Mouse (Mus musculus) adrenal gland, postnatal 10 days (tissue): Measurements from ENCODE around the gene Mrps18b. TPM values are rescaled to one million over a fixed set of nuclear protein-coding genes. Genes with fewer than 3 reads are reported as not detected.
"Not testable (repeated sequence)": the region's sequence is repeated elsewhere in the genome, so short reads cannot be mapped to it uniquely, and the experiment has no call there.

Experiments used
- DNase-seq: peaks from one replicate; pipeline ENCODE4 v3.0.0; 2021; ENCODE audit warnings: mixed read lengths
- long read RNA-seq, 2 experiments: library from polyadenylated mRNA; stranded (forward); transcript quantifications; one replicate each; pipeline ENCODE4 v2.0.0; 2021
- total RNA-seq, 2 experiments: library from RNA; stranded (reverse); gene quantifications; 2 replicates each; pipeline ENCODE4 v1.2.3; 2021

The Mrps18b gene
- 100 to 1,000 TPM; 101 to 104 TPM for total RNA-seq
- long read RNA-seq, experiment 1, transcript Mrps18b-201 (7 exons, 1,079 nt): major isoform, 95 of 107 reads
- long read RNA-seq, experiment 1, partial matches to known transcripts: 2 of 107 reads
- long read RNA-seq, experiment 1, other reads (novel, unspliced or antisense): 7 of 107 reads
- long read RNA-seq, experiment 2, transcript Mrps18b-201 (7 exons, 1,079 nt): major isoform, 62 of 71 reads
- long read RNA-seq, experiment 2, partial matches to known transcripts: 0 of 71 reads
- long read RNA-seq, experiment 2, other reads (novel, unspliced or antisense): 7 of 71 reads

DNA sequence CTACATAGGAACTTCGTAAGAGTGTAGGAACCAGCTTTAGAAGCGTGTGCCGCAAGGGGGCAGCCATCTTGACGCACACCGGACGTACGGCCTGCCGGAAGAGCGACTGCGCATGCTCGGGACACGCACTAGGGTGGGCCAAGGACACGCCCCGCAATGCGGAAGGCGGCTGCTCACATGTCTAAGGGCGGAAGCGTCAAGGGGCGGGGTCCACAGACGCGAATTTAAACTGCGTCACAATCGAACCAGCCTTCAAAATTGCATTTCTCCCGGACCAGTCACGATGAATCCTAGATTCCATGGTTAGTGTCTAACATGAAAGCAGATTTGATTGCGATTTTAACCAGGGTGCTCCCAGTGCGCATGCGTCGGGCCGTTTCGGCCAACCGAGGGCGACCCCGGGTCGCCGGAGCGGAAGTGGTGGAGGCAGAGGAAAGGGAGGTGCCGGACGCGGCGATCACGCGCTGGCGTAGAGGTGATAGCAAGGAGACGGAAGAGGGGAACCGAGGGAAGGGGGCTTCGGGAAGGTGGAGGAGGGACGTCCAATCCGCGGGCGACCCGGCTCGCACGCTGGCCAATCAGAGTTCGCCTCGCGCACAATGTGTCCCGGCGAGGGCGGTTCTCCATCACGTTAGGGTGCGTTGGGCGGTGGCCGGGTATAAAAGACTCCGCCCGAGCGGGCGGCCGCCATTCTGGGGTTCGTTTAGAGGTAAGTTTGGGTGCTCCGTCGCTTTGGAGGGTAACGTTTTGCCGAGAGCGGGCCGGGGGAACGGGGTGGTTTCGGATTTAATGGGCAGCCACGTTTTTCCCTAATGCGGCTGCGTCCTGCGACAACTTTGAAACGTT, at the start of gene Mrps18b, which contains the start of gene Ppp1r10:
Mrps18b (minus strand) TSS at position 93 of the 846 bp plus-strand sequence.
Ppp1r10 (plus strand) TSS at position 138 of the 846 bp plus-strand sequence.
- DNase-seq: peak; percentile 98

DNA sequence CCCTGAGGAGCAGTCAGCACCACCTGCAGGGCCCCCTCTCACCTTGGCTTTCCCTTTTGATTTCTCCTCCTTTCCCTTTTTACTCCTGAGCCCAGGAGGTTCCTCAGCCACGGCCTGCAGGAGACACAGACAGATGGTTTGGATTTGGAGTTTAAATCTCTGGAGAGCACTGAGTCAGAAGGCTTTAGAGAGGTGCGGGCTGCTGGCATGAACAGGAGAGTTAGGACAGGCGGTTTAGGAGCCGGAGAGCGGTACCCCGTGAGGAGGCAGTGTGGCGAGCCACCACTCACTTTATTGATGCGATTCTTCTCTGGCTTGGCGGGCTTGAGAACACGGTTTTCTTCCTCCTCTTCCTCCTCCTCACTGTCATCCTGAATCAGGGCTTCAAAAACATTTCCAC, 47.1 kb upstream of the Mrps18b start:
- no peak for DNase-seq

DNA sequence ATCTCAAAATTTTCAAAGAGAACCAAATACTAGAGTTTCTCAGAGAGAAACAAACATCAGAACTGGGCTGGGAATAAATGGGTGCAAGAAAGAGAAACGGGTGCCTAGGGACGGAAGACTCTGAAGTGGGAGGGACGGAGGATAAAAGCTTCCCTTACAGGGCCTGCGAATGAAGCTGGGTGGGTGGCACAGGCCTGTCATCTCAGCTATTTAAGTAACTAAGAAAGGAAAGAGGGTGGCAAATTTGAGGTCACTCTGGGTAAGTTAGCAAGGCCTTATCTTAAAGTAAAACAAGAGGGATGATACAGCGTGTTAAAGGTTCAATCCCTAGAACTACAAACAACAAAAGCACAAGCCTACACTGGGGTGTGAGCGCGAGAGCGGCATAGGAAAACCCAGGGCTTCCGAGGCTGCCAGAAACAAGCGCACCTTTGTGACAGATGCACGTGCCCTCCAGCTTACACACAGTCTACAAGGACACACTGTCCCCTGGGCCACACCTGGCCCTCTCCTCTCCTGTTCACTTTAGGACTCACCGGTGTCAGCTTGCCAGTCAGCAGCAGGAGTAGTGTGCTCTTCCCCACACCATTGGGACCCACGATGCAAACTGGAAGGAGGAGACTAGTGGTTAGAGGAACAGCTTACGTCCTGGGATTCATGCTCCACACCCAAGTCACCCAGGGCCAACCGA, 42.5 kb upstream of the Mrps18b start:
- DNase-seq: no peak

DNA sequence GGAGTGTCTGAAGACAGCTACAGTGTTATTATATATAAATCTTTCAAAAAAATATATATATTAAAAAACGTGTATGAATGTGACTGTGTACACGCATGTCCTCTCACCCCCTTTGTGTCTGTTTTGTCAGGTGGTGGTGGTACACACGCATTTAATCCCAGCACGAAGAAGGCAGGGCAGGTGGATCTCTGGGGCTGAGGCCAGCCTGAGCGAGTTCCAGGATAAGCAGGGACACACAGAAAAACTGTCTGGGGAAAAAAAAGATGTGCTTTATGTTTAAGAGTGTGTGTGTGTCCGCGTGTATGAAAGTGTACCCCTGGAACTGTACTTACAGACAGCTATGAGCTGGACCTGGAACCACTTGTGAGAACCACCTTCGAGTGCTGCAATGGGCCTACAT, 38.5 kb upstream of the Mrps18b start:
- no peak for DNase-seq

DNA sequence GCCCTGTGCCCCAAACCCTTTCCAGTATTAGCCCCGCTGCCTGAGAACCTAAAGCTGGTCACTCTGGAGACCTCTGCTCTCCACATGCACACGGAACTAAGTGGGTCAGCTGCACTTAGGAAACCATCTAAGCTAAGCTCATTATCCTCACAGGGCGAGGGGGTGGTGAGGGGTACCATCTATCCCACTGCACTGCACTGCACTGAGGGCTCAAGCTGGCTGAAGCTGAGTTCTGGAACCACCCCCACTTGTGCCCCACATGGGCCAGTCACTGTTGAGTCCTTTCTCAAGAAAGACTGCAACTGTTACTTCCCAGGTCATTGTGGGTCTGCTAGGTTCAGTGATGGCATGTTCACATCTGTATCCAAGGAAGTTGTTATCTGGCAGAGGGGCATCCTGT, 36.4 kb upstream of the Mrps18b start:
- not testable (repeated sequence) for DNase-seq

DNA sequence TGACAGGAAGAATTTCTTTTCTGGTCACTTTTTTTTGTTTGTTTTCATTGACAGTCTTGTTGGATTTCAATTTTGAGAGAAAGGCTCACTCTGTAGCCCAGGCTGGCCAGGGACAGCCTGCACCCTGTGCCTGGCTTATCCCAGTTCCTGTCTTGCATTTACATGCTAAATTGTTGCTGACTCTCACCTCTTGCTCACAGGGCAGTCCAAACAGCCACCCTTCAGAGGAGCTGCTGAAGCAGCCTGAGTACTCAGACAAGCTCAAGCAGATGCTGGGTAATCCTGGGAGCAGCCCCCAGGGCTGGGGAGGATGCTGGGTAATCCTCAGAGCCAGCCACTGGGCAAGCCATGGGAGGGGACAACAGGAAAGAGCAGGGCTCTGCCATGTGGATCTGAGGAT, 34.8 kb upstream of the Mrps18b start:
- DNase-seq: not testable (repeated sequence)

DNA sequence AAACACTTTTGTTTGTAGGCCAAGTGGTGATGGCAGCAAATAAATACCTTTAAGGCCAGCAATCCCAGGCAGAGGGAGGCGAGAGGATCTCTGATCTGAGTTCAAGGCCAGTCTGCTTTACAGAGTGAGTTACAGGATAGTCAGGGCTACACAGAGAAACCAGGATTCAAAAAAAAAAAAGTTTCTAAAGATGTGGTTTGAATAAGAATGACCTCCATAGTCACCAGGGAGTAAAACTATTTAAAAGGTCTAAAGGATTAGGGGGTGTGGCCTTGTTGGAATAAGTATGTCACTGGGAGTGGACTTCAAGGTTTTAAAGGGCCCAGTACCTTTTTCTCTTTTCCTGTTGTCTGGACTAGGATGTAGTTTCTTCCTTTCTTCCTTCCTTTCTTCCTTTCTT, 23.8 kb upstream of the Mrps18b start:
- DNase-seq: no peak

DNA sequence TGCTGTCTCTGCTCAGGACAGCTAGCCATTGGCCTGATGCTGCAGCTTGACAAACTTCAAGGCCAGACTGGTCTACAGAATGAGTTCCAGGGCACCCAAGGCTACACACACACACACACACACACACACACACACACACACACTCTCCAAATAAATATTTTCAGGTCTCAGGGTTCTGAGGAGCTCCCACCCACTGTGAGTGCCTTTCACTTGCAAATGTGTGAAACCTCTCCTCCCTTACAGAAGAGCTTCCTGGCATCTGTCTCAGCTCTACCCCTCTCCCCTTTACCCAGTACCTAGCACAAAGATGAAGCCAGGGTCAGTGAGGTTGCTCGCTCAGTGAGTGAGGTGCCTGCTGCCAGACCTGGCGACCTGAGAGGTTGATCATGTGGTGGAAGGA, 22.9 kb upstream of the Mrps18b start:
- DNase-seq: no peak

DNA sequence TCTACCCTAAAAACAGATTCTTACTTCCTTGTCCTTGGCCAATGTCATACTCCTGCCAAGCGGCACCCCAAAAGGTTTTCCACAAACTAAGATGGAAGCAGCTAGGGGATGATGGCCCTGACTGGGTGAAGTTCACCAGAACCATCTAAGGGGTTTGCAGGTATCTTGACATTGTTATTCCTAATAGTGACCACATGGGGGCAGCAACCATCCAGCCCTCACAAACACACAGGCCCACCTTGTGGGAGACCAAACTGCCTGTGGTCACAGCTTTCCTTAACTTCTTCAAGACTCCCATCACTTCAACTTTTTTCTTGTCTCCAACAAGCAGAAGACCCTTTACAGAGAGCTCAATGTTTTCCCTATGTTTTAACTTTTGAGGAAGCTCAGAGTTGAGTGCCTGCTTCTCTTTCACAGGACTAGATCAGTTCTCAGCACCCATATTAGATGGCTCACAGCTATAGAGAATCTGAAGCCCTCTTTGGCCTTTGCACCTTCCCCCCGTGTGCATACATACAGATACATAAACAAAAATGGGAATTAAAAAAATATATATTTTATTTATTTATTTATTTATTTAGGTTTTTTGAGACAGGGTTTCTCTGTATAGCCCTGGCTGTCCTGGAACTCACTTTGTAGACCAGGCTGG, 21.6 kb upstream of the Mrps18b start:
- peak; percentile 53 for DNase-seq

DNA sequence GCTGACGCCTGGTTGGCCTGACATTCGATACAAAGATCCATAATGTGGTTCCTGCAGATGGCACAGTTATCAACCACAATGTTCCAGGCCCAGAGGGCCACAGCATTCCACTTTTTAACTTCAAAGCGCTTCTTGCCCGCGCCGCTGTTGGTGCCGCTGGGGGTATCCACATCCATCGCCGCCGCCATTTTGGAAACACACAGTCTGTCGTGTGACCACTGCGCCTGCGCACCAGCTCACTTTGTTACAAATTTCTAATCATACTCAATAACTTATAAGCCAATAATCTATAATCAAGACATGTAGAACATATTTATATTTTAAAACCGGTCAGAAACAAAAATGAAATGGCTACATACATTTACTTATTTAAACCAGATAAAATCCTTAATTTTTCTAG, 19.6 kb upstream of the Mrps18b start:
- DNase-seq: not testable (repeated sequence)

DNA sequence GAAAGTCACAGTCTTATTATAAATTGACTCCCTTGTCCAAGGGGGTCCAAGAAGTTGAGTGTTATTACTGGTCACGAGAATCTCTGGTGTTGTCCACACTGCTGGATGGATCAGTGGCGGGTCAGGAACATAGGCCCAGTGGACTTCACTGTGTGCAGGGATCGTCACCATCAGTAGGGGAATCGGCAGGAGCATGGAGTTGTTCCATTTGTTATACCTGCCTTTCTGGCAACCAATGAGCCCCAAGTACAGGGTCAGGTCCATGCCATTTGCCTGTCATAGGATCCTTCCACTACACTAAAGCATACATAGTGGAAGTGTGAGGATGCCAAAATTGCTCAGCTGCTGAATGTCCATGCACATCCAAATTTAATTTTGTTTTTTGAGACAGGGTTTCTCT, 16.4 kb upstream of the Mrps18b start:
- DNase-seq: no peak

DNA sequence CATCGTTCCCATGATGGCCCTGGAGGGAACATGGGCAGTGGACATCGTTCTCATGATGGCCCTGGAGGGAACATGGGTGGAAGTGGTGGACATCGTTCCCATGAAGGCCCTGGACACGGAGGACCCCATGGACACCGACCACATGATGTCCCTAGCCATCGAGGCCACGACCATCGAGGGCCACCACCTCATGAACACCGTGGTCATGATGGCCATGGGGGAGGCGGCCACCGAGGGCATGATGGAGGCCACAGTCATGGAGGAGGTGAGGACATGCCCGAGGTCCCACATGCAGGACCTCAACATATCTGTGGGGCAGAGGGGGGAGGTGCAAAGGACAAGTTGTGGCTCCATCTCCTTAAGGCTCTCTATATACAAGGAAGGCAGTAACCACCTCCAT, 14.4 kb upstream of the Mrps18b start:
- DNase-seq: no peak

DNA sequence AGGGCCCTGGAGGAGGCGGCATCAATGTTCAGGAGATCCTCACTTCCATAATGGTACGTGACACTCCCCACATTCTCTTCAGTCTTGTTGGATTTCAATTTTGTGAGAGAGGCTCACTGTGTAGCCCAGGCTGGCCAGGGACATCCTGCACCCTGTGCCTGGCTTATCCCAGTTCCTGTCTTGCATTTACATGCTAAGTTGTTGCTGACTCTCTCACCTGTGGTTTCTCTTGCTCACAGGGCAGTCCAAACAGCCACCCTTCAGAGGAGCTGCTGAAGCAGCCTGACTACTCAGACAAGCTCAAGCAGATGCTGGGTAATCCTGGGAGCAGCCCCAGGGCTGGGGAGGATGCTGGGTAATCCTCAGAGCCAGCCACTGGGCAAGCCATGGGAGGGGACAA, 13.3 kb upstream of the Mrps18b start:
- DNase-seq: no peak

DNA sequence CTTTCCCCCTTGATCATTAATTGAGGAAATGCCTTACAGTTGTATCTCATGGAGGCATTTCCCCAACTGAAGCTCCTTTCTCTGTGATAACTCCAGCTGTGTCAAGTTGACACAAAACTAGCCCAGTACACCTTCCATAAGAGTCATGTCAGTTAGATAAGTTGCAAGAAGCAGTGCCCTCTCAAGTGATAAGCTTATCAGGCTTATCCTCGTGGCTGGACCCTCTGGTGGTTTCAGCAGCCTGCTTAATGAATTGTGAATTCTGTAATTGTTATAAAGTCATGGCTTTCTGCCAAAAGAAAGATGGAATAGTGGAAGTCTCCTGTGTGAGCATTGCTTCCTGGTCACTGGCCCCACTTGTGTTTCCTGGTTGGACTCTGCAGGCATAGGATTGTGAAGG, 11.3 kb upstream of the Mrps18b start:
- no peak for DNase-seq

DNA sequence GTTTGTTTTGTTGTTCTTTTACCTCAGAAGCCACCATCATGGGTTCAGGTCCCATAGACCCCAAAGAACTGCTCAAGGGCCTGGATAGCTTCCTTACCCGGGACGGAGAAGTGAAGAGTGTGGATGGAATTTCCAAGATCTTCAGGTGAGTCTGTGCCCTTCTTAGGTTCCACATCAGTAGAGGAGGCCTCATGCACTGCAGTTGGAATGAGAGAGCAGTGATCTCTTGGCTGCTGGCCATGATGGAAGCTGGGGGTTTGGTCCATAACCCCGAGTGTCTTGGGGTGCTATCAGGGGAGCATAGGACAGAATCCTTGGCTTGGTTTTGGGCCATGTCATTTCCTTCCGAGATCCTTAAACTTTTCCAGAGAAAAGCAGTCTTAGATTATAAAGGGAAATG, 7.1 kb upstream of the Mrps18b start:
- DNase-seq: no peak

DNA sequence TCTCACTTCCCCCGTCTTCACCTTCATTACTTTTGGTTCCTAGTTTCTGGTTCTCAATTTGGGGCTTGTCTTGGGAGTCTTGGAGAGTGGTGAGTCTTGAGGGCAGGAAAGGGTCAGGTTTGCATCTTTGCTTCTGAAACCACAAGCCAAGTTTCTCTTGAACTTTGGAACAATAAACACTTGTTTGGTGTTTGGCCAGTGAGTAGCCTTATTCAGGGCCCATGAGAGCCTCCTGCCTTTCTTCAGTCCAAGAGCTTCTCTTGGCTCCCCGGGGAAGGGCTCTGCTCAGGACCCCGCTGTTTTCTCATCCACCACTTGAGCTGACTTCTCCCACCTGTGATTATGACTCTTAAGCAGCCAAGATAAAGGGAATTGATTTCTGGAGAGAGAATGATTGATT, 6.4 kb upstream of the Mrps18b start:
- DNase-seq: no peak

DNA sequence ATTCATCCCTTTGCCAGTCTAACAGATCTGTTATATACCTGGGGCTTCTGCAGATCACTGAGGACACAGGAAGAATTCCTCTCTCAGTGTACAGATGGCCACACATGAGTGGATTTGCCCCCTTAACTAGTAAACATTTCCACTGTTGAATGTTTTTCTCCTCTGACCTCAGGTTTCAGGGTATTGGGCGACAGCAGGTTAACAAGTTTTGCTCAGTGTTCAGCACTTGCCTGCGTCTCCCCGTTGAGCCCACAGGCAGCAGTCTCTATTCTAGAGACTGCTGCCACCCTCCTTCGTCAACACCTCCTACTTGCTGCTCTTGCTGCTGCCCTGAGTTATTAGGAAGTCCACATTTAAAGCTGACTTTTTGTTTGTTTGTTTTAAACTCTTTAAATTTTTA, 5.5 kb upstream of the Mrps18b start:
- no peak for DNase-seq

DNA sequence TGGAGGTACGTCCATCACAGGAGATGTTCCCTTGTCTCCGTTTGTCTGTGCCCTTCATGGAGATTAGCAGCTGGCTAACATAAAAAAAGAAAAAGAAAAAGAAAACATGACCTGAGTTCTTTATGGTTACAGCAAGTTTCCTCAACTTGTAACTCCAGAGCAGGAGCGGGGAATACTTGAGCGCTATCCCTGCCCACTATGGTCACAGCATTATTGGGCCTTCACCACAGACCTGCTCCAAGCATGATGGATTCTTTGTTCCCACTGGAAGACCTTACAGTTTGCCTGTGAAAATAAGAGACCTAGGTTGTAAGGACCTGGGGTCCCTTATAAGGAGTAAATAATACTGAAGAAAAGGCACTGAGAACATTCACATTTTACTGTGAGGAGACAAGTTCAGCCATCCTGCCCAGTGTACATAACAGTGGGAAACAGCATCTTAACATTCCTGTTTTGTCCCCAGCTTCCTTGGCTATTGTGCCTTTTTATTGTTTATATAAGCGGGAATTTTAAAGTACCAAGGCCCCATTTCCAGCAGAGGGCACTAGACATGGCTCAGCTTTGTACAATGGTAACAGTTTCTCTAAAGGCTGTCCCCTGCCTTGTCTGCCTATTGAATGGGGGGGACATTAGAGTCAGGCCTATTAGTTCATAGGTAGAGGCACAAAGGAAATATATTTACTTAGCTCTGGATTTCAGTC, 4.8 kb upstream of the Mrps18b start:
- peak; percentile 50 for DNase-seq

DNA sequence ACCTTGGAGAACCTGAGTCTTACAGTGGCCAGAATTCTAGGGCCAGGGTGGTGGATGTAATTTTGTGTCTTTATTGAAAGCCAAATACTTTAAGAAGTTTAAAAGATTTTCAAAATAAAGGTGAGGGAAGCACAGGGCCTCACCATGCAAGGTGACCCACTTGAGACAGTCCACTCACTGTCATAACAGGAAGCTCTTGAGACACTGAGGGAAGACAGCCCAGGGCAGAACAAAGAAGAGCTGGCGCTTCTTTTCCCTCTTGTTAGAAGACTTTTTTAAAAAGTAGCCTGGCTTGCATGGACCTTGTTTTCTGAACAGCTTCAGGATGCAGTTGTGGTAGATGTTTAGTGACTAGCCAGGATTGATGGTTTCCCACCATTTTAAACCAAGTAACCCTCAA, 4.2 kb upstream of the Mrps18b start:
- DNase-seq: no peak

DNA sequence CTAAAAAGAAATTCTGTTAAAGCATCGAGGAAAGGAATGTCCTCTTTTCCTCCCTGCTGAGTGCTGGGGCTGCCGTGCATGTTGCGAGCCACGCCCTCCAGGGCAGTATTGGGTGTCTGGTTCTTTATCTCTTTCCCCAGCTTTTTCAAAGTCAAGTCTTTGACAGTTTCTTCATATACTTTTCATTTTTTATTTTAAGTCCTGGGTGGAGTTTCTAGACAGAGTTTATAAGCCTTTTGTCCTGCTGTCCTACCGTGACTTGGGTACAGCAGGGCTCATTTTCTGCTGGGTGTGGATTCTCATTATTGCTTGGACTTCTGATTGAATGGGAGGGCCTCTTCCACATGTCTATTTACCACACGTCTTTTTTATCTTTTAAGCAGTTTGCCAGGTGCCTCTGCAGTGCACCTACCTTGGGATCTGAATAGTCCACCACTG, 3.7 kb upstream of the Mrps18b start:
- DNase-seq: no peak

DNA sequence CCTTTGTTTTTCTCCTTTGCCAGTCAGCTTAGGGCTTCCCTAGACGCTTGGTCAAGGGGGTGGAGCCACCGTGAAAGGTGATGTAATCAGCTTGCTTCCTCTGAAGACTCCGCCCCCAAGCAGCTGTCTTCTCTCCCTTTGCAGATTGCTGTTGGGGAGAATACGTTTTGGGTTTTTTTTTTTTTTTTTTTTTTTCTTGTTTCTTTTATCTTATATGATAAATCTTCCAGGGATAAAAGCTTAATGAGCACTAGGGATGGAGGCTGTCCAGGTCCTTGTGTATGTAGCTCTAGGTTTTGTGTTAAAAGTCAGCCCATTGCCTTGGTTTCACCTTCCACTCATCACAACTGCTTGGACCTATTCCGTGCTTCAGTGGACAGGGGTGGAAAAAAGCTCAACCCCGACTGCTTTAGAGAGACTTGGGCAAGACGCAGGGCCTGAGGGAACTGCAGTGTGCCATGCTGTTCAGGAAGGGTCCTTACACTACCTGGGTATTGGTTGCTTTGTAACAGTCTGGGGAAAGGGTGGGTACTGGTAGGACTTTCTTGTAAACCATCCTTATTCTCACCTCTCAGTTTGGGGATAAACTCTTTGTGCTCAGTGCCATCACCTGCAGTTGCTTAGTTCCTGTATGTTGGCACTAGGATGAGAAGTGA, 3.0 kb upstream of the Mrps18b start:
- DNase-seq: peak; percentile 95
